Mouse (Mus musculus) left cerebral cortex, postnatal 10 days (tissue): ENCODE results near the gene Tor1aip2. TPM values are rescaled to one million over a fixed set of nuclear protein-coding genes. Genes with fewer than 3 reads are reported as not detected.
A peak's percentile ranks its signal among the peaks of the same experiment; 100 is the strongest.

ENCODE experiments used
- DNase-seq, 2 experiments: peaks; one replicate each; pipeline ENCODE4 v3.0.0; 2021 to 2022; ENCODE audit warnings: low spot score in 2 of 2, mixed read lengths in 1 of 2; ENCODE audit errors: extremely low spot score in 1 of 2
- intact Hi-C: fragments of 180-260 bp; cut with DNase I; formaldehyde crosslinking; loops from one replicate; pipeline ENCODE4 v1.15.1; 2025
- total RNA-seq, 2 experiments: library from RNA; stranded (reverse); gene quantifications; 2 replicates each; pipeline ENCODE4 v1.2.3; 2021

The Tor1aip2 gene
- total RNA-seq: 10 to 100 TPM; 55.4 to 56.1 TPM

GRCm38 (mm10) chr1:156035269-156035929 is at the start of gene Tor1aip2:
Tor1aip2 (plus strand) TSS chr1:156035403.
- intact Hi-C loops: no loop called here
- DNase-seq: peak in 1 of 2 experiments; percentile 90

DNA sequence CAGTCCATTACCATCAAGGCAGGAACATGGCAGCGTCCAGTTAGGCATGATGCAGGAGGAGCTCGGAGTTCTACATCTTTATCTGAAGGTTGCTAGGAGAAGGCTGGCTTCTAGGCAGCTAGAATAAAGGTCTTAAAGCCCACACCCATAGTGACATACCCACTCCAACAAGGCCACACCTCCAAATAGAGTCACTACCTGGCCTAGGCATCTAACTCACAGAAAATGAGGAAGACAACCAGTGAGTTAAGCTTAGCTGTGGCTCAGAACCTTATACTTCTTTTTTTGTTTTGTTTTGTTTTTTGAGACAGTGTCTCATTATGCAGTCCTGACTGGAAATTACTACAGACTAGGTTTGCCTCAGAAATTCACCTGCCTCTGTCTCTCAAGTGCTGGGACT is 47.6 kb upstream of the Tor1aip2 start:
- intact Hi-C loops: no loop called here

GRCm38 (mm10) chr1:155989387-155989786 is 45.8 kb upstream of the Tor1aip2 start:
- no peak for DNase-seq
- intact Hi-C loops: no loop called here

More for the DNA sequence above, 47.6 kb upstream of the Tor1aip2 start:
- DNase-seq: no peak

- DNase-seq: no peak
- intact Hi-C loops: no loop called here
Observed at GRCm38 (mm10) chr1:155990391-155990790, 44.8 kb upstream of the Tor1aip2 start.

DNA sequence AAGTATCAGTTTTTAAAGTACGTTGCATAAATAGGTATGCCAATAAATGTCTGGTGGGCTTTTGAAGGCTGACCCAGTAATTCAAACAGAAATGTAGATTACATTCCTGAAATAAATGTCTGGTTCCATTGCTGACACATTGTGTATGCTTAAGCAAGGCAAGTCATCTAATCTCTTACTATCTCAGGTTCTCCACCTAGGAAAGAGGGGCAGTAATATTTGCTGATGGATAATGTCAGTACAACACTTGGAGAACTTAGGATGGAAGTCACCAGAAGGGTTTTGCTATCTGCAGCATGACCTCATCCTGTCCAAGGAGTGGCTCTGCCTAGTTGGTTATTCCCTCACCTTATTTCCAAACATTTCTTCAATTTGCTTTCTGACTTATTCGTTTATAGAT is 40.7 kb upstream of the Tor1aip2 start:
- DNase-seq: no peak
- intact Hi-C loops: no loop called here

GRCm38 (mm10) chr1:155995612-155996011 is 39.6 kb upstream of the Tor1aip2 start:
- no peak for DNase-seq
- intact Hi-C loops: no loop called here

GRCm38 (mm10) chr1:156002366-156002765 is 32.8 kb upstream of the Tor1aip2 start:
- no peak for DNase-seq
- intact Hi-C loops: no loop called here

DNA sequence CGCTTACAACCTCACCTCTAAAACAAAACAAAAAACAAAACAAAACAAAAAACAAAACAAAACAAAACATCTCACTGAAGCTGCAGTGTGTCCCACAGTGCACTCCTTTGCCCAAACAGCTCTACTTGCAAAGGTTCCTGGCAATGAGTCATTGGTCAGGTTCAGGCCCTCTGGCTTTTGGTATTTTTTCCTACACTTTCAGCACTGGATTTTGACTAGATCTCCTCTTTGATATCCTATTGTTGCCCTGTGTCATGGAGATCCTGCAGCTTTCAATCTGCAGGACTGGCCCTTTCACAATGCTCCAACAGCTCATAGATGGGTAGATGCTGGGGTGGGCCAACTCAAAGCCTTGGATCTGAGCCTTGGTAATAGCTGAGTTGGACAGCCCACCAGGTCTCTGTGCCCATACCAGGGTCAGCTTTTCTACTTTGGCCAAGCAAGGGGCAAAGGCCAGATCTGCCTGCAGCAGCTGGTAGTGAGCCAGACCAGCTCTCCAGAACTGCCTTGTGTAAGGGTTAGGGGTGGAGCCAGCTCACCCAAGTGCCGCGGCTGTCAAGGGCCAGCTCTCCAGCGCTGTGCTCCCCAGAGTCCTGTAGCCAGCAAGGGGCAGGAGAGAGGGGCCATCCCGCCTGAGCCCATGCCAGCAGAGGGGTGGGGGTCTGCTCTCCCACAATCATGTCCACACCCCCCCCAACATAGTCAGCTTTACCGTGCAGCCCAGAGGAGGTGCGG is 31.8 kb upstream of the Tor1aip2 start:
- peak in 1 of 2 experiments; percentile 22 for DNase-seq

DNA sequence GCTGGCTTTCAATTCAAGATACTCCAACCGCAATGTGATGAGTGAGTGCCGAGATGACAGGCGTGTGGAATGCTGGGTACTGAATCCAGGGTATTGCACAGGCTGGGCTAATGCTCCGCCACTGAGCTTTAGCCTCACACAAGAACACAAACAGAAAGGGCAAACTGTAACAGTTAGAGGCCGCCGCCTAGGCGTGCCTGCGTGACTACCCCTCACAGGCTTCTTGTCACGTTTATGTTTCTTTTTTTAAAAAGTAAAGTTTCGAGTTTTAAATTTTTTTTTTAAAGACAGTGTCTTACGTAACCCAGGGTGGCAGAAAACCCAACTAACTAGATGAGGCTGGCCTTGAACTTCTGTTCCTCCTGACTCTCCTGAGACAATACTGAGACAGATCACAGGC is 29.3 kb upstream of the Tor1aip2 start:
- intact Hi-C loops: no loop called here
- no peak for DNase-seq

More for the DNA sequence above, 31.8 kb upstream of the Tor1aip2 start:
- intact Hi-C loops: no loop called here

- DNase-seq: no peak
- intact Hi-C loops: no loop called here
Observed at GRCm38 (mm10) chr1:156009003-156009402, 26.2 kb upstream of the Tor1aip2 start.

DNA sequence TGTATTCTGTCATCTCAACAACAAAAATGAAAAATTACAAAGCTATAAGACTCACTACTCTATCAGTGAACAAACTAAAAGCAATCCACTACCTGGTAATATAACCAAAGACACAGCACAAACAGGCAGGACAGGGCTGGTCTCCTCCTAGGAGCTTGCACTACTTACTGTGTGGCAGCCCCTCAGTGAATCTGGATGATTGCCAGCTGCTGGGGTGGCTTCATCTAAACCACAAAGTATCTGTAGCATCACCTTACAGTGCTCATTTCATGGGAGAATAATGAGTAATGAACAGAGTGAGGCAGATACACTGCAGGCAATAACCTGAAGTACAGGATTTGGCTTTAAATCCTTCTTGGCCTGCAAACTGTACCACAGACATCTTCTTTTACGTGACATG is 15.4 kb upstream of the Tor1aip2 start:
- intact Hi-C loops: loop anchor here (10.0 kb wide), 1 partner anchor 85 kb away; no protein-coding TSS in a partner anchor
- DNase-seq: no peak

DNA sequence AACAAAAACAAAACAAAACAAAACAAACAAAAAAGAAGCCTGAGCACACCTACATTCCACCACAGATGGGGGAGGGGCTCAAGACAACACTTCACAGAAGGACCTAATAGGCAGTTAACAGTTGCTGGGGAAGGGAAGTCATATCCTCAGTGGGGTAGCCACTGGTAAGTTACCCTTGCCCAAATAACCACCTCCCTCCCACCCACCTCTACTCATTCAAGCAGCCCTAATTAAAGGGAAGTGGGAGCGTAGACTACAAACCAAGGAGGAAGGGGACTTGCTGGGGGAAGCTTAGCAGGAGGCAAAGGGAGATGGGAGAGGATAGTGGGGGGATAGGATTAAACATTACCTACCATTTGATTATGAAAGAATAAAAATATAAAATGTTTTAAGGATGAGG is 14.8 kb upstream of the Tor1aip2 start:
- intact Hi-C loops: no loop called here

DNA sequence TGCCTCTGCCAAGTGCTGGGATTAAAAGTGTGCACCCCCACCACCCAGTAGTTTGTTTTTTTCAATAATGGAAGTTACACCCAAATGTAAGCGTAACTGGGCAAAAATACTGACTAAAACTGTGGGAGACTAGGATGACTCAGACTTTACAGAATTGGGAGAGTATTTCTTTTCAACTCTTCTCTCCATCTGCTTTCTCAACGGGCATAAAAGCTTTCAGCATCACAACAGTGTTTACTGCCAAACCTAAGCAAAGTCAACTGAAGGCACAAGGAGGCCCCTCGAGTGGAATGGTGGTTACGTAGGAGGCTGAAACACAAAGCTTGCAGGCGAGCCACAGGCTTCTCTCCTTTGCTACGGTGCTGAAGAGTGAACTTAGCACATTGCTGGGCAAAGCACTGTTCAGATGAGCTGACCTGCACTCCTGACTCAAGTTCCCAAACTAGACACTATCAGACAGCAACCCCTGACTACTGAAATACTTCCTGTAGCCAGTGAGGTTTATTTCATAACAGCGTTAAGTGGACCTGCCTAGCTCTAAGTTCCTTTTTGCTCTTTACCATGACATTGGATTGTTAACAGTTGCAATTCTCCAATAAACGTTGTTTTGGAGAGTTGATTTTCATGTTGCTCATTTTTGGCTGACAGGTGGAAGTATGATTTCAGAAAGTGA is 10.2 kb upstream of the Tor1aip2 start:
- intact Hi-C loops: no loop called here
- no peak for DNase-seq

More for the DNA sequence above, 14.8 kb upstream of the Tor1aip2 start:
- no peak for DNase-seq

DNA sequence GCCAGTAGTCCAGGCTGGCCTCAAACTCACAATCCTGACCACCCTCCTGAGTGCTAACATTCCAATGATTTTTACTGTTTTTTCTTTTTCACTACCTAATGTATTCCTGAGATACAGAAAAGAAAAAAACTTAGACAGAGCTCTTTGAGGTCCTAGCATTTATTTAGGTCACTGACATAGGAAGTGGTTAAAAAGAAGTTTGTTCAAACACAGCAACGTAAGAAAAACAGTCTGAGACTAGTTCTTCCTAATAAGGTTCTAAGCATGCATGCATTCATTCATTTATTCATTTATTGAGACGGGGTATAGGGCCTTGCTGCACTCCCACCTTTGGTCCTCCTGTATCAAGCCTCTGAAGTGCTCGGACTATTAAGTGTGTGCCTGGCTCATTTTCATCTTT is 7.4 kb upstream of the Tor1aip2 start:
- intact Hi-C loops: no loop called here
- no peak for DNase-seq

DNA sequence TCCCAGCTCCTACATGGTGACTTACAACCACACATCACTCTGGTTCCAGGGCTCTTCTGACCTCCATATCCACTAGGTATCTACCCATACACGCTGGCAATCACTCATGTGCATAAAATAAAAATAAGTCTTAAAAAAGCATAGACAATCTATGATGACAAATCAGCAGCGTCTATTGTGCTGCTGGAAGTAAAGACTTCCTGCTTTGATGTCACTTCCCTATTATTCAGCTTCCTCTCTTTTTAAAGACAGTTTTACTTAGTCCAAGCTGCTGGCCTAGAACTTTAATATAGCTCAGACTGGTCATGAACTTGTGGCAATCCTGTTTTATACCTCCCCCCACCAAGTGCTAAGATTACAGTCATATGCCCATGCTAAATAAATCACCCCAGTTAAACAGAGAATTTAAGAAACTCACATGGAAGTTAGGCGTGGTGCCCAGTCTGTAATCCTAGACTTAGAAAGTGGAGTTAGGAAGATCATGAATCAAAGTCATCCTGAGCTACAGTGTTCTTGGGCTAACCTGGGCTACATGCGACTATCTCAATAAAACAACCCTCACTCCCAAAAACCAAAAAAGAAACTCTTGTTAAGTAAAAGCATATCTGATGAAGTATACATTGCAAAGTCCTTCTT is 6.7 kb upstream of the Tor1aip2 start:
- intact Hi-C loops: no loop called here
- no peak for DNase-seq

GRCm38 (mm10) chr1:156033921-156034320 is 1.3 kb upstream of the Tor1aip2 start:
- DNase-seq: no peak
- intact Hi-C loops: no loop called here

DNA sequence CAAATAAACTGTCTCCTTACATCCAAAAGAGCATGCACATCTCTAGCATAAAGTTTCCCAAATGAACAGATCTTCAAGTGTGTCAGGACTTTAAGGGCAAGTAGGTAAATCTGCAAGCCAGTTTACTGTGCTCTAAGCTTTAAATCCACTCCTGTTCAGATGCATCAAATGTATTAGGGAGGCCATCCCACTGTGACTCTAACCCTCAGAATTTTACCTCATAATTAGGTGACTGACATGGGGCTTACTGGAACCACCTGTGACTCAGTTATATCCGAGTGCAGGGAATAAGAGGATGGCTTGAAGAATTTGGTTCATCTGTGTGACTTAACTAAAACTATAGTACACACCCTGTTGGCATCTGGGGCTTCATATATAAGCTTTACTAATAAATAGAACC is 542 bp upstream of the Tor1aip2 start:
- DNase-seq: no peak
- intact Hi-C loops: no loop called here

- intact Hi-C loops: no loop called here
- DNase-seq: peak; percentile 98 to 99
Observed at GRCm38 (mm10) chr1:156035930-156036737, 931 bp downstream of the Tor1aip2 start, which contains the start of gene Tor1aip1. Tor1aip1 (minus strand) TSS chr1:156036480.
